Mouse (Mus musculus) layer of hippocampus, postnatal 25 days (tissue): ENCODE measurements around the gene Cct7. TPM values are rescaled to one million over a fixed set of nuclear protein-coding genes. Genes with fewer than 3 reads are reported as not detected.
A peak's percentile ranks its signal among the peaks of the same experiment; 100 is the strongest.
"Not testable (repeated sequence)": the region's sequence is repeated elsewhere in the genome, so short reads cannot be mapped to it uniquely, and the experiment has no call there.

Experiments
- DNase-seq, 2 experiments: peaks; one replicate each; pipeline ENCODE4 v3.0.0; 2022; ENCODE audit warnings: mixed read lengths in 2 of 2, low spot score in 1 of 2; ENCODE audit errors: extremely low spot score in 1 of 2
- total RNA-seq, 2 experiments: library from RNA; stranded (reverse); gene quantifications; 2 replicates each; pipeline ENCODE4 v1.2.3; 2021

The Cct7 gene
- total RNA-seq: 100 to 1,000 TPM; 194 to 226 TPM

DNA sequence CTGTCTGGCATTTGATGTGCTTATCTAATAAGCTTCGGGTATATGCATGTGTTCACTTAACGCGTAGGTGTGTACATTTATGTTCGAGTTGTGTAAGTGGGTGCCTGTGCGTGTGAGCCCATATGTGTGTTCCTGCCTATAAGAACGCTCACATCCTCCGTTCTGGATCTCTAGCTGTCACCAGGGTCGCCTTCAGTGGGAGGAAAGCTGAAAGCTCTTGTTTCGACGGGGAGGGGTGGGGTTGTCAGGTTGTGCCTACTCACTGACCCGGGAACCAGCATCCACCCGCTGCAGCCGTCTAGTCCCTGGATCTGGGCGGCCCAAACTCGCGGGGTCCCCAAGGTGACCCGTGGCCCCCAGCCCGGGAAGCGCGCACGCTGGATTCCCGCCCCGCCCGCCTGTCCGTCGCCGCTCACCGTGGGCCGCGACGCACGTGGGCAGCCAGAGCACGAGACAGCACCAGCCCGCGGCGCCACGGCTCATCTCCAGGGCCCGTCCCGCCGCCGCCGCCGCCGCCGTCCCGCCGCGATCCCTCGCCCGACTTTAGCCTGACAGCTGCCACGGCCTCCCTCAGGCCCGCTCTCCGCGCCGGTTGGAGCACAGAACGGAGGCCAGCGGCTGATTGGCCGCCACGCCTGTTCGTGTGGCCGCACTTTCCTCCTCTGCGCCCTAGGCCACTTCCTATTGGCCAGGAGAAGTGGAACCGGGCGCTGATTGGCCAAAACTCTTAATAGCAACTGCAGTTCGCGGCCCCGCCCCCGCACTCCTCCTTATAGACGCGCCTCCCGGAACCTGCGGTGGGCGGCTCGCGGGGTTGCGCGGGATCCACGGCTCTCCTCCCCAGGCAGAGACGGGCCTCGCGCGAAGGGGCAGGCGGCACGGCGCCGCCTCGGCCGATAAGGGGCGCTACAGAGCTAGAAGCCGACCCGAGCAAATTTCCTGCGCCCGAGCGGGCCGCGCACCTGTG is at the start of gene Cct7:
Gene Cct7, plus strand, starts transcription at position 818 of the 967 bp plus-strand sequence.
- peak; percentile 95 to 97 for DNase-seq

- no peak for DNase-seq
Observed at GRCm38 (mm10) chr6:85402613-85403012, 48.7 kb upstream of the Cct7 start.

- no peak for DNase-seq
Observed at GRCm38 (mm10) chr6:85403039-85403438, 48.3 kb upstream of the Cct7 start.

- no peak for DNase-seq
Observed at GRCm38 (mm10) chr6:85409003-85409402, 42.3 kb upstream of the Cct7 start.

GRCm38 (mm10) chr6:85410771-85411273 is 40.5 kb upstream of the Cct7 start:
- peak; percentile 29 to 56 for DNase-seq

GRCm38 (mm10) chr6:85415829-85416228 is 35.5 kb upstream of the Cct7 start:
- no peak for DNase-seq

GRCm38 (mm10) chr6:85419150-85419549 is 32.2 kb upstream of the Cct7 start:
- no peak for DNase-seq

DNA sequence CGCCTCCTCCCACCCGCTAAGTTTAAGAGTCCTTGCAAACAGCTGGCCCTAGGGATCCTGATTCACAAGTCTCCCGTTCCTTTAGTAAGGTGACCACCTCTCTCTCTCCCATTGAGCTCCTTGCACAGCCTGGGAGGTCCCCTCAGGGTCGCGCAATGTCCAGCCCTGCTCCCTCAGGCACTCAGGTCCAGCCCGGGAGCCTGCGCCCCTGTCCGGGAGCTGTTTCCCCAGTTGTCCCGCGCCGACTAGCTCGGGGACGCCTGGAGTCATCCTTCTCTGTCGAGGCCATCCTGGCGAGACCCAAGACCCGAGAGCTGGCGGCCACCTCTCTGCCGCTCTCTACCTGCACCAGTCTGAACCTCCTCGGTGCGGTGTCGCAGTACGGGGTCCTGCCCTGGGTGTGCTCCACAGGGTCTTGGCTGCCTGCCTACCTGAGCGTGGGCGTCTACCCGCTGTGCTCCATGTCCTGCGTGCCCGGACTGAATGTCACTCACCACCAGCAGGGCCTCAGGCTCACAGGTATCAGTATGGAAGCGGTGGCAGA is 27.4 kb upstream of the Cct7 start, which contains the start of gene Noto:
Gene Noto, plus strand, starts transcription at position 51 of the 544 bp plus-strand sequence.
- no peak for DNase-seq

DNA sequence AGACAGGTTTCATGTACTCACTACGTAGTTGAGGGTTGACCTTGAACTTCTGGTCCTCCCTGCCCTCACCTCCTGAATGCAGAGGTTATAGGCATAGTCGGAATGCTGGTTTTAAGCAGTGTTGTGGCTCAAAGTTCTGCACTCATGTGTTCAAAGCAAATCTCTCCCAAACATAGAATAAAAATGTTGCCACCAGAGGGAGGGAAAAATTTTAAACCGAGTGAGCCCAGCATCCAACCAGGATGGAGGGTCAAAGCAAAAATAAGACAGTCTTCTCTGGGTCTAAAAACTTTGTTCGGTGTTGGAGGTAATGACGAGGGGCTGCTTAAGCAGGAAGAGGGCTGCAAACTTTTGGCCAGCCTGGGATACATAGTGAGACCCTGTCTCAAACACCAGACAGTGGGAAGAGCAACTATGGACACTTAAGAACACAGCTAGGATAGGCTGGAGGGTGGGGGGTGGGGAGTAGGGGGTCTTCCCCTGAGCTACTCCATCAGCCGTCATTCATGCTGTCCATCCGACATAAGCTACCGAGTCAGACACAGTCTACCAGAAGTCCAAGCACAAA is 20.0 kb upstream of the Cct7 start:
- no peak for DNase-seq

- peak; percentile 73 to 74 for DNase-seq
Observed at GRCm38 (mm10) chr6:85431842-85432431, 19.4 kb upstream of the Cct7 start, which contains the start of gene Smyd5. Gene Smyd5, plus strand, starts transcription at chr6:85431989.

DNA sequence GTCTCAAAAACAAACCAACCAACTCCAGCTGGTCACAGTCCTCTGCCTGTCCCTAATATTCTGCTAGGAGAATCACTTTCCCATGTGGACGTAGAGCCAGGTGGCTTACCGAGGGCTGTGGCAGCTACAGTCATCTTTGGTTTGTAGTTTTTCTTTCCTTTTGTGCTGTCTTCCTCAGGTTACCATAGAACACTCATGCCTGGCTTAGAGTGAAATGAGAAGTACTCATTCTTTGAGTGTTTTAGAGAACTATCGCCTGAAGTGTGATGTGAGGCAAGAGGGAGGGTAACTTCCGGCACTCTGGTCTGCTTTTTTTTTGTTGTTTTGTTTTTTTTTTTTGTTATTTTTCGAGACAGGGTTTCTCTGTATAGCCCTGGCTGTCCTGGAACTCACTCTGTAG is 17.4 kb upstream of the Cct7 start:
- no peak for DNase-seq

DNA sequence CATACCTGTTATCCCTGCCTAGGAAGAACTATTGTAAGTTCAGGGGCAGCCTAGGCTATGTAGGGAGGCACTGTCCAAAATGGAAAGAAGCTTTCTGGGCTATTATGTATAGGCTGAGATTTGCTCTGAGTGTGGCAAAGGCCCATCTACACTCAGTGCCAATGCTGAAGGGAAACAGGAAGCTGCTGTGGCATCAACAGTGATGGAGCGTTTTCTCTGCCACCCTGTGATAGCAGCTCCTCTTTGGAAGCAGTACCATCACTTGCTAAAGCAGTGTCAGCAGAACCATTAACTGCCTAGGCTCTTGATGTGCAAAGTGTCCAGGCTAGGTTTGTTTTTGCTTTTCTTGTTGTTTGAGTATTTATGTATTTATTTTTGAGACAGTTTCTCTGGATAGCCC is 15.1 kb upstream of the Cct7 start:
- DNase-seq: no peak

DNA sequence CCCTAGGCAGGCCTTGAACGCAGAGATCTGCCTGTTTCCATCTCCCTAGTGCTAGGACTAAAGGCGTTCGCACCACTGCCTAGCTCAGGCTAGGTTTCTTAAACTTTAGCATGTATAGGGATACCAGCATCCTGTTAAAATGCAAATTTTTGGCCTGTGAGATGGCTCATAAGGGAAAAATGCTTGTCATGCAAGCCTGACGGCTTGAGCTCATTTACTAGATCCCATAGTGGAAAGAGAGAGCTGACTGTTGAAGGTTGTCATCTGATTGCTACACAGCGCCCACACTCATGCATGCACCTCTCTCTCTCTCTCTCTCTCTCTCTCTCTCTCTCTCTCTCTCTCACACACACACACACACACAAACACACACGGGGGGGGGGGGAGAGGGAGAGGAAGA is 14.7 kb upstream of the Cct7 start:
- DNase-seq: no peak

GRCm38 (mm10) chr6:85441142-85441541 is 10.2 kb upstream of the Cct7 start:
- no peak for DNase-seq

- no peak for DNase-seq
Observed at GRCm38 (mm10) chr6:85443488-85444233, 7.7 kb upstream of the Cct7 start.

- no peak for DNase-seq
Observed at GRCm38 (mm10) chr6:85444266-85444965, 6.9 kb upstream of the Cct7 start.

DNA sequence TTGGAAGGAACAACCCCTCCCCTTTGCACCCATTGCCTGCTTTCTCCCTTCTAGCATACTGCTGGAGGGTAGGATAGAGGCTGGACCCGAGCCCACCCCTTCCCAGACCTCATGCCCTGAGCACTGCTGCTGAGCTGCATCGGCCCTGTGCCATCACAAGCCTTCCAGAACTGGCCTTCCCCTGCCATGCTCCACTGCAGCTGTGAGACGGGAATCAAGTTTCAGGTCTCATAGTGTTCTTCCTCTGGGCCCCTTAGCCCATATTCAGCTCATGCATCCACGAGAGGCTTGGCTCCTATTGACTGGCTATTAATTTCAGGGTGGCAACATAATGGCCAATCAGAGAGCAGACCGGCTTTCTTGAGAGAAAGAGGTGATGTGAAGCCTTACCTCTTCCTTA is 6.0 kb upstream of the Cct7 start:
- DNase-seq: no peak

DNA sequence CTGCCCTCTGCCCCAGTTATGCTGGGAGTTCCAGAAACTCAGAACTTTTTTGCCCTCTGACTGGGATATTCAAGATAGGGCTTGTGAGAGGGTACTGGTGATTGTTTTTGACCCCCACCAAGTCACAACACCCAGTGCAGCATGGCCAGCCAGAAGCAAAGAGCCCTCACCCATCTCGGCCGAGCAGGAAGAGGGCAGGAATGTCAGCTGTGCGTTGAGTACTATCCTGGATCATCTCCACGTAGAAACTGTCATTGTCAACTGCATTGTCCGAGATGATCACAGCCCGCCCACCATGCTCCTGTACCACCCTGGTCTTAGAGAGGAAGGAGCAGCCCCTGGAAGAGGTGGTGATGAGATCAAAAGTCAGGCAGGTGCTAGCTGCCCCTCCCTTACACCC is 4.0 kb upstream of the Cct7 start:
- no peak for DNase-seq

GRCm38 (mm10) chr6:85450140-85450539 is 1.2 kb upstream of the Cct7 start:
- DNase-seq: not testable (repeated sequence)
